20 mouse cellular contexts compared by ENCODE assay signal in genomic region chr9:105997955-105998354, GRCm38 (mm10). TPM values are rescaled to one million over a fixed set of nuclear protein-coding genes. Genes with fewer than 3 reads are reported as not detected.
"Had no signal": no experiment of that assay in that cellular context is flagged by ENCODE, and none has a peak within 500 bp of the region (broad histone marks: within the 10 kb centered on the region; RNA-seq: fewer than 3 reads in every experiment).

No protein-coding gene starts in this region.

- ATAC-seq: liver, postnatal 0 days; lung, postnatal 0 days; midbrain, embryonic 15.5 days had no signal

- H3K4me1 ChIP-seq: liver, embryonic 13.5 days; liver, embryonic 15.5 days; lung, embryonic 15.5 days; megakaryocyte, embryonic 14.5 days; midbrain, embryonic 15.5 days; neural tube, embryonic 12.5 days; stomach, embryonic 15.5 days had no signal

- H3K27ac ChIP-seq: liver, embryonic 13.5 days; liver, embryonic 15.5 days; lung, embryonic 15.5 days; macrophage; midbrain, embryonic 15.5 days; neural tube, embryonic 12.5 days; stomach, embryonic 15.5 days; stomach, postnatal 0 days had no signal

- H3K9me3 ChIP-seq: liver, embryonic 15.5 days; lung, embryonic 15.5 days; midbrain, embryonic 15.5 days; neural tube, embryonic 12.5 days; stomach, embryonic 15.5 days had no signal

- H3K4me2 ChIP-seq: liver, embryonic 13.5 days; liver, embryonic 15.5 days; lung, embryonic 15.5 days; midbrain, embryonic 15.5 days; neural tube, embryonic 12.5 days; stomach, embryonic 15.5 days had no signal

- H3K9ac ChIP-seq: liver, embryonic 13.5 days; liver, embryonic 15.5 days; liver, postnatal 0 days; lung, embryonic 15.5 days; midbrain, embryonic 15.5 days; neural tube, embryonic 12.5 days; stomach, embryonic 15.5 days had no signal

- H3K36me3 ChIP-seq: liver, embryonic 13.5 days; liver, embryonic 15.5 days; lung, embryonic 15.5 days; midbrain, embryonic 15.5 days; neural tube, embryonic 12.5 days; stomach, embryonic 15.5 days had no signal

- DNase-seq: liver, embryonic 13.5 days; liver, postnatal 0 days; lung, adult 2 months; lung, postnatal 14 days; lung, postnatal 36 days; right cerebral cortex, postnatal 14 days; thymus, adult 2 months; thymus, postnatal 25 days; thymus, postnatal 4 days had no signal

- H3K4me3 ChIP-seq: liver, embryonic 13.5 days; liver, embryonic 15.5 days; lung, embryonic 15.5 days; megakaryocyte, embryonic 14.5 days; midbrain, embryonic 15.5 days; neural tube, embryonic 12.5 days; stomach, embryonic 15.5 days had no signal

- H3K27me3 ChIP-seq: liver, embryonic 13.5 days; liver, embryonic 15.5 days; lung, embryonic 15.5 days; megakaryocyte, embryonic 14.5 days; midbrain, embryonic 15.5 days; neural tube, embryonic 12.5 days; stomach, embryonic 15.5 days had no signal

RNA-seq across cellular contexts. Expression of gene Col6a5, which starts 37.5 kb away (rescaled TPM):
- total RNA-seq: megakaryocyte progenitor cell, adult 5-6 weeks; monocyte, adult 5-6 weeks had no signal
- polyA plus RNA-seq: liver, embryonic 15.5 days; liver, postnatal 0 days; macrophage had no signal
